Mouse (Mus musculus) retina, postnatal 7 days (tissue): ENCODE measurements around the gene Zfp9.

Source experiments
- DNase-seq: peaks from one replicate; pipeline ENCODE4 v3.0.0-alpha.2; 2012; ENCODE audit warnings: low read depth, low spot score

Gene Zfp9

GRCm38 (mm10) chr6:118478957-118479708 is at the start of gene Zfp9:
Zfp9 (minus strand) TSS chr6:118479320.
- peak; percentile 55 for DNase-seq

GRCm38 (mm10) chr6:118520668-118521067 is 41.5 kb upstream of the Zfp9 start:
- DNase-seq = no peak

- no peak for DNase-seq
Measured at GRCm38 (mm10) chr6:118513335-118514012, 34.4 kb upstream of the Zfp9 start.

- no peak for DNase-seq
Measured at GRCm38 (mm10) chr6:118499010-118499409, 19.9 kb upstream of the Zfp9 start.

GRCm38 (mm10) chr6:118482125-118482524 is 3.0 kb upstream of the Zfp9 start:
- no peak for DNase-seq

GRCm38 (mm10) chr6:118477875-118478785 is 990 bp downstream of the Zfp9 start:
- DNase-seq = no peak

GRCm38 (mm10) chr6:118462069-118462705 is 16.9 kb downstream of the Zfp9 start:
- DNase-seq = no peak

GRCm38 (mm10) chr6:118457726-118458125 is 21.4 kb downstream of the Zfp9 start:
- DNase-seq = no peak

- DNase-seq = peak; percentile 82
Measured at GRCm38 (mm10) chr6:118455042-118455631, 24.0 kb downstream of the Zfp9 start, which contains the start of gene Zfp248. Zfp248 (minus strand) TSS chr6:118455528.

- DNase-seq = no peak
Measured at GRCm38 (mm10) chr6:118454452-118454851, 24.7 kb downstream of the Zfp9 start.

GRCm38 (mm10) chr6:118431502-118431901 is 47.6 kb downstream of the Zfp9 start:
- DNase-seq = no peak

GRCm38 (mm10) chr6:118426666-118427065 is 52.5 kb downstream of the Zfp9 start:
- no peak for DNase-seq

- peak; percentile 95 for DNase-seq
Measured at GRCm38 (mm10) chr6:118419050-118419920, 59.8 kb downstream of the Zfp9 start, which contains the start of gene Bms1. Bms1 (minus strand) TSS chr6:118419474.
